Mouse (Mus musculus): ENCODE measurements around the gene Txlna.

- TF ChIP-seq CTCF (IDR thresholded peaks at IDR 0.05; ENCODE audit: borderline replicate concordance, extremely low read depth, insufficient read depth, insufficient read length) (no peak), POLR2A (IDR thresholded peaks at IDR 0.05; ENCODE audit: borderline replicate concordance, extremely low read depth, insufficient read depth, insufficient read length, poor library complexity, severe bottlenecking) (no peak)
Observed at GRCm38 (mm10) chr4:129578466-129578865, 62.4 kb downstream of the Txlna start, which contains the start of gene Fam167b.

All from brain, embryonic 14.5 days (tissue).